Mouse (Mus musculus) spleen, postnatal 36 days (tissue): Measurements from ENCODE around the gene Tmem138.

ENCODE experiments used
- DNase-seq, 2 experiments: peaks; one replicate each; pipeline ENCODE4 v3.0.0; 2022; ENCODE audit warnings: low spot score in 2 of 2, mixed read lengths in 1 of 2

The Tmem138 gene

GRCm38 (mm10) chr19:10576690-10577561 lies at the start of gene Tmem138, which contains the start of gene Cyb561a3:
Gene Tmem138 (minus strand): TSS chr19:10577362.
Gene Cyb561a3 (plus strand): TSS chr19:10577172.
- DNase-seq = peak; percentile 92 to 93

GRCm38 (mm10) chr19:10608573-10609240 lies 31.5 kb upstream of the Tmem138 start:
- no peak for DNase-seq

- no peak for DNase-seq
Observed at GRCm38 (mm10) chr19:10605901-10606622, 28.9 kb upstream of the Tmem138 start.

GRCm38 (mm10) chr19:10605293-10605900 lies 28.2 kb upstream of the Tmem138 start, which contains the start of the genes Ddb1 and Tkfc:
Gene Ddb1 (plus strand): TSS chr19:10605327.
Gene Tkfc (minus strand): TSS chr19:10605654.
- DNase-seq = peak; percentile 98

- no peak for DNase-seq
Observed at GRCm38 (mm10) chr19:10604534-10604933, 27.4 kb upstream of the Tmem138 start.

GRCm38 (mm10) chr19:10603660-10604523 lies 26.7 kb upstream of the Tmem138 start:
- DNase-seq = no peak

- DNase-seq = peak; percentile 85 to 87
Observed at GRCm38 (mm10) chr19:10602787-10603186, 25.6 kb upstream of the Tmem138 start.

- DNase-seq = no peak
Observed at GRCm38 (mm10) chr19:10602247-10602769, 25.1 kb upstream of the Tmem138 start.

- DNase-seq = no peak
Observed at GRCm38 (mm10) chr19:10599648-10600047, 22.5 kb upstream of the Tmem138 start.

GRCm38 (mm10) chr19:10598188-10598587 lies 21.0 kb upstream of the Tmem138 start:
- peak in 1 of 2 experiments; percentile 38 for DNase-seq

- DNase-seq = no peak
Observed at GRCm38 (mm10) chr19:10591659-10592377, 14.7 kb upstream of the Tmem138 start.

- no peak for DNase-seq
Observed at GRCm38 (mm10) chr19:10590301-10590700, 13.1 kb upstream of the Tmem138 start.

- DNase-seq = no peak
Observed at GRCm38 (mm10) chr19:10589127-10589857, 12.1 kb upstream of the Tmem138 start.

GRCm38 (mm10) chr19:10587231-10587630 lies 10.1 kb upstream of the Tmem138 start:
- DNase-seq = no peak

- DNase-seq = peak; percentile 88 to 90
Observed at GRCm38 (mm10) chr19:10585112-10585511, 8.0 kb upstream of the Tmem138 start.

GRCm38 (mm10) chr19:10583550-10584146 lies 6.5 kb upstream of the Tmem138 start:
- no peak for DNase-seq

GRCm38 (mm10) chr19:10581984-10582383 lies 4.8 kb upstream of the Tmem138 start:
- DNase-seq = peak; percentile 86 to 87

- peak; percentile 45 to 65 for DNase-seq
Observed at GRCm38 (mm10) chr19:10580761-10581160, 3.6 kb upstream of the Tmem138 start.
